Mouse (Mus musculus) liver, adult 2 months (tissue): ENCODE data around the gene Rdh5.

Source experiments
- CTCF ChIP-seq: fragments of 200-500 bp; IDR thresholded peaks from 2 replicates; pipeline ENCODE4 v1.5.1; 2011; ENCODE audit warnings: low read depth, low read length, control low read depth
- POLR2A ChIP-seq: fragments of 200-500 bp; IDR thresholded peaks from 2 replicates; pipeline ENCODE4 v1.6.1; 2011; ENCODE audit warnings: low read length, control low read depth; ENCODE audit not compliant: insufficient read depth; ENCODE audit errors: extremely low read depth

- TF ChIP-seq CTCF: no peak
- no peak for TF ChIP-seq POLR2A
Observed at GRCm38 (mm10) chr10:128913696-128914095, 9.0 kb downstream of the Rdh5 start.
